Mouse (Mus musculus): Measurements from ENCODE around the gene Tsfm.

GRCm38 (mm10) chr10:126984189-126985004 is 46.2 kb downstream of the Tsfm start:
- TF ChIP-seq CTCF (IDR thresholded peaks at IDR 0.05; ENCODE audit: low read depth) (no peak), EP300 (IDR thresholded peaks at IDR 0.05; ENCODE audit: low read depth) (no peak)
